Mouse (Mus musculus): ENCODE measurements at regions not wholly inside any gene's neighbourhood (a gene's known extent, or its start where the extent isn't known, plus 50 kb on each side); places are given as distances from the start of the nearest gene placed in this dataset.
A peak's percentile ranks its signal among the peaks of the same experiment; 100 is the strongest.

DNA sequence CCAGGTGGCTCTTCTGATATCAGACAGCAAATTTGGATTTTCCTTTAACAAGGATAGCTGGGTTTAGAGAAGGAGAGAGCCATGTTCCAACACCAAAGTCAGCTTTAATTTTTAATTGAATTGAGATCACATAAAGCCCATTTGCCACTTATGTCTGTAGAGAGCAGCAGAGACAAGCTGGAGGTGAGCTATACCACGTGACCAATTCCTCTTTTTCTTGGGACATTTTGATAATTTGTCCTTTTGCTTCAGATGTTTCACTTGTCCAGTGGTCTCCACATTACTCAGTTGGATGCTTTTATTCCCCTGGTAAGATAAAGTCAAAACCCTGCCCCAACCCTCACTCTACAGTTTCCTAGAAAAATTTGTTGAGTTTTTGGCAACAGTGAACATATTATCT is 248.6 kb upstream of the Ndst4 start:
- Histone ChIP-seq H3K4me1 (ENCODE audit: control insufficient read depth in 2 of 2, insufficient read depth in 2 of 2, low read length in 2 of 2) (no peaks in the 10 kb centered on the region), H3K27ac (replicated peaks in 1 of 2; ENCODE audit: control insufficient read depth in 1 of 2, insufficient read depth in 1 of 2, low read depth in 2 of 2, low read length in 2 of 2) (no peak overlapping the region), H3K36me3 (ENCODE audit: control insufficient read depth, insufficient read depth, low read length) (no peaks in the 10 kb centered on the region), H3K9ac (ENCODE audit: low read length) (no peak overlapping the region), H3K4me3 (ENCODE audit: control insufficient read depth in 1 of 2, insufficient read depth in 1 of 2, low read depth in 1 of 2, low read length in 2 of 2) (no peak overlapping the region), H3K9me3 (ENCODE audit: control insufficient read depth, low read length) (no peaks in the 10 kb centered on the region), H3K27me3 (ENCODE audit: control insufficient read depth, insufficient read depth, low read length) (no peaks in the 10 kb centered on the region), H3K4me2 (ENCODE audit: low read length) (no peak overlapping the region)
- ATAC-seq (ENCODE audit: insufficient number of reproducible peaks, insufficient read depth, low FRiP score, low read depth): no peak
- WGBS: 47% methylated on average over 1 of the region's 1 CpGs

DNA sequence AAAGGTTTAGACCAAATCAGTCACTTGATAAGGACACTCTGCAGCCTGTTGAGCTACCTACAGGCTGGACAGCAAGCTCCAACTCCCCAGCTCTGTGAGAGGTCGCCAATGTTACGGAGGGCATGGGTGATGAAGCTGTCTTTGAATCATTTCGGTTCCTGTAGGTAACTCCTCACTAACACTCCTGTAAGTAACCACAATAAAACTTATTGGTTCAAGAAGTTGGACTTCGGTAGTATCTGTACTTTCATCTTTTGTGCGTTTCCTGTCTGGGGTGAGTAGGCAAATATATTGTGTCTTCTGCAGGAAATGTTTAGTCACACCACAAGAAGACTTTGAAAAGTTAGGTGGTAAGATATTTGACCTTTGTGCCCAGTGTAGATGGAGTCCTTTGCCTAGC is 244.1 kb upstream of the Ndst4 start:
- H3K4me2 ChIP-seq (ENCODE audit: low read length): no peak overlapping the region
- no peak overlapping the region for H3K4me3 ChIP-seq (ENCODE audit: control insufficient read depth in 1 of 2, insufficient read depth in 1 of 2, low read depth in 1 of 2, low read length in 2 of 2)
- no peak overlapping the region for H3K27ac ChIP-seq (replicated peaks in 1 of 2; ENCODE audit: control insufficient read depth in 1 of 2, insufficient read depth in 1 of 2, low read depth in 2 of 2, low read length in 2 of 2)
- no peaks in the 10 kb centered on the region for H3K36me3 ChIP-seq (ENCODE audit: control insufficient read depth, insufficient read depth, low read length)
- no peaks in the 10 kb centered on the region for H3K27me3 ChIP-seq (ENCODE audit: control insufficient read depth, insufficient read depth, low read length)
- no peak overlapping the region for H3K9ac ChIP-seq (ENCODE audit: low read length)
- ATAC-seq (ENCODE audit: insufficient number of reproducible peaks, insufficient read depth, low FRiP score, low read depth): no peak
- H3K9me3 ChIP-seq (ENCODE audit: control insufficient read depth, low read length): no peaks in the 10 kb centered on the region
- WGBS: 82% methylated on average over 5 of the region's 5 CpGs
- no peaks in the 10 kb centered on the region for H3K4me1 ChIP-seq (ENCODE audit: control insufficient read depth in 2 of 2, insufficient read depth in 2 of 2, low read length in 2 of 2)

GRCm38 (mm10) chr3:125190571-125190970 is 213.3 kb upstream of the Ndst4 start:
- H3K36me3 ChIP-seq (ENCODE audit: control insufficient read depth, insufficient read depth, low read length): no peaks in the 10 kb centered on the region
- H3K9me3 ChIP-seq (ENCODE audit: control insufficient read depth, low read length): no peaks in the 10 kb centered on the region
- no peaks in the 10 kb centered on the region for H3K4me1 ChIP-seq (ENCODE audit: control insufficient read depth in 2 of 2, insufficient read depth in 2 of 2, low read length in 2 of 2)
- no peak overlapping the region for H3K27ac ChIP-seq (replicated peaks in 1 of 2; ENCODE audit: control insufficient read depth in 1 of 2, insufficient read depth in 1 of 2, low read depth in 2 of 2, low read length in 2 of 2)
- no peak overlapping the region for H3K9ac ChIP-seq (ENCODE audit: low read length)
- H3K4me3 ChIP-seq (ENCODE audit: control insufficient read depth in 1 of 2, insufficient read depth in 1 of 2, low read depth in 1 of 2, low read length in 2 of 2): no peak overlapping the region
- no peak for ATAC-seq (ENCODE audit: insufficient number of reproducible peaks, insufficient read depth, low FRiP score, low read depth)
- H3K27me3 ChIP-seq (ENCODE audit: control insufficient read depth, insufficient read depth, low read length): no peaks in the 10 kb centered on the region
- H3K4me2 ChIP-seq (ENCODE audit: low read length): no peak overlapping the region

- no peak overlapping the region for H3K9ac ChIP-seq (ENCODE audit: low read length)
- H3K27ac ChIP-seq (replicated peaks in 1 of 2; ENCODE audit: control insufficient read depth in 1 of 2, insufficient read depth in 1 of 2, low read depth in 2 of 2, low read length in 2 of 2): no peak overlapping the region
- H3K4me1 ChIP-seq (ENCODE audit: control insufficient read depth in 2 of 2, insufficient read depth in 2 of 2, low read length in 2 of 2): no peaks in the 10 kb centered on the region
- H3K36me3 ChIP-seq (ENCODE audit: control insufficient read depth, insufficient read depth, low read length): no peaks in the 10 kb centered on the region
- 69% methylated on average over 2 of the region's 2 CpGs for WGBS
- H3K27me3 ChIP-seq (ENCODE audit: control insufficient read depth, insufficient read depth, low read length): no peaks in the 10 kb centered on the region
- H3K4me3 ChIP-seq (ENCODE audit: control insufficient read depth in 1 of 2, insufficient read depth in 1 of 2, low read depth in 1 of 2, low read length in 2 of 2): no peak overlapping the region
- H3K4me2 ChIP-seq (ENCODE audit: low read length): no peak overlapping the region
- no peak for ATAC-seq (ENCODE audit: insufficient number of reproducible peaks, insufficient read depth, low FRiP score, low read depth)
- no peaks in the 10 kb centered on the region for H3K9me3 ChIP-seq (ENCODE audit: control insufficient read depth, low read length)
Measured at GRCm38 (mm10) chr3:125220913-125221312, 183.0 kb upstream of the Ndst4 start.

- 76% methylated on average over 3 of the region's 3 CpGs for WGBS
- no peak overlapping the region for H3K27ac ChIP-seq (replicated peaks in 1 of 2; ENCODE audit: control insufficient read depth in 1 of 2, insufficient read depth in 1 of 2, low read depth in 2 of 2, low read length in 2 of 2)
Measured at GRCm38 (mm10) chr3:125251124-125251523, 152.8 kb upstream of the Ndst4 start.

DNA sequence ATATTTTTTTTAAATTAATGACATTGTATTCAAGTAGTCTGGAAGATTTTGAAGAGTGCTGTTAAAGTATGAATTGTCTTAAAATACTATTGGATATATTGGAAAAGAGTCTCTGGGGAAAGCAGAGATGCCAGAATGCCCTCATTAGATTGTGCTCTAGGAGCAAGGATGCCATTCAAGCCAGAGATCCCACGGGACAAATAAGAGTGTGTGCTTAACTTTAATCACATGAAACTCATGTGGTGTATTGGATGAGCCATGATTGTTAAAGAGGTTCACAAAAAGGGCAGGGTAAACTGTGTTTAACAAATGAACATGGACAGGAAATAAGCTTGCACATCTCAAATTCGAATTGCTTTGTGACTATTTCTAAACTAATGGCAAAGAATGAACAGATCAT is 143.0 kb upstream of the Ndst4 start:
- Histone ChIP-seq H3K9me3 (ENCODE audit: control insufficient read depth, low read length) (no peaks in the 10 kb centered on the region), H3K4me1 (ENCODE audit: control insufficient read depth in 2 of 2, insufficient read depth in 2 of 2, low read length in 2 of 2) (no peaks in the 10 kb centered on the region)
- ATAC-seq (ENCODE audit: insufficient number of reproducible peaks, insufficient read depth, low FRiP score, low read depth): no peak

More at GRCm38 (mm10) chr3:125251124-125251523, 152.8 kb upstream of the Ndst4 start:
- H3K4me3 ChIP-seq (ENCODE audit: control insufficient read depth in 1 of 2, insufficient read depth in 1 of 2, low read depth in 1 of 2, low read length in 2 of 2): no peak overlapping the region
- no peaks in the 10 kb centered on the region for H3K27me3 ChIP-seq (ENCODE audit: control insufficient read depth, insufficient read depth, low read length)
- H3K9ac ChIP-seq (ENCODE audit: low read length): no peak overlapping the region
- ATAC-seq (ENCODE audit: insufficient number of reproducible peaks, insufficient read depth, low FRiP score, low read depth): no peak
- no peaks in the 10 kb centered on the region for H3K36me3 ChIP-seq (ENCODE audit: control insufficient read depth, insufficient read depth, low read length)
- H3K4me2 ChIP-seq (ENCODE audit: low read length): no peak overlapping the region
- H3K9me3 ChIP-seq (ENCODE audit: control insufficient read depth, low read length): no peaks in the 10 kb centered on the region
- no peaks in the 10 kb centered on the region for H3K4me1 ChIP-seq (ENCODE audit: control insufficient read depth in 2 of 2, insufficient read depth in 2 of 2, low read length in 2 of 2)

GRCm38 (mm10) chr3:125270695-125271094 is 133.2 kb upstream of the Ndst4 start:
- Histone ChIP-seq H3K4me1 (ENCODE audit: control insufficient read depth in 2 of 2, insufficient read depth in 2 of 2, low read length in 2 of 2) (no peaks in the 10 kb centered on the region; a peak in 1 of 4 replicates), H3K4me3 (ENCODE audit: control insufficient read depth in 1 of 2, insufficient read depth in 1 of 2, low read depth in 1 of 2, low read length in 2 of 2) (no peak overlapping the region), H3K36me3 (ENCODE audit: control insufficient read depth, insufficient read depth, low read length) (no peaks in the 10 kb centered on the region), H3K27ac (replicated peaks in 1 of 2; ENCODE audit: control insufficient read depth in 1 of 2, insufficient read depth in 1 of 2, low read depth in 2 of 2, low read length in 2 of 2) (no peak overlapping the region), H3K27me3 (ENCODE audit: control insufficient read depth, insufficient read depth, low read length) (no peaks in the 10 kb centered on the region), H3K4me2 (ENCODE audit: low read length) (peak overlapping the region; percentile 23; the same call in 1 of the 2 replicates), H3K9ac (ENCODE audit: low read length) (no peak overlapping the region), H3K9me3 (ENCODE audit: control insufficient read depth, low read length) (no peaks in the 10 kb centered on the region)
- ATAC-seq (ENCODE audit: insufficient number of reproducible peaks, insufficient read depth, low FRiP score, low read depth): no peak
- WGBS: 36% methylated on average over 5 of the region's 5 CpGs

More for the DNA sequence above, 143.0 kb upstream of the Ndst4 start:
- Histone ChIP-seq H3K27me3 (ENCODE audit: control insufficient read depth, insufficient read depth, low read length) (no peaks in the 10 kb centered on the region), H3K36me3 (ENCODE audit: control insufficient read depth, insufficient read depth, low read length) (no peaks in the 10 kb centered on the region), H3K4me2 (ENCODE audit: low read length) (no peak overlapping the region), H3K4me3 (ENCODE audit: control insufficient read depth in 1 of 2, insufficient read depth in 1 of 2, low read depth in 1 of 2, low read length in 2 of 2) (no peak overlapping the region), H3K27ac (replicated peaks in 1 of 2; ENCODE audit: control insufficient read depth in 1 of 2, insufficient read depth in 1 of 2, low read depth in 2 of 2, low read length in 2 of 2) (no peak overlapping the region), H3K9ac (ENCODE audit: low read length) (no peak overlapping the region)
- WGBS: 57% methylated on average over 2 of the region's 2 CpGs

GRCm38 (mm10) chr3:125271215-125271614 is 132.7 kb upstream of the Ndst4 start:
- 25% methylated on average over 2 of the region's 2 CpGs for WGBS
- Histone ChIP-seq H3K27ac (replicated peaks in 1 of 2; ENCODE audit: control insufficient read depth in 1 of 2, insufficient read depth in 1 of 2, low read depth in 2 of 2, low read length in 2 of 2) (no peak overlapping the region), H3K9ac (ENCODE audit: low read length) (no peak overlapping the region)

More at GRCm38 (mm10) chr3:125271215-125271614, 132.7 kb upstream of the Ndst4 start:
- H3K9me3 ChIP-seq (ENCODE audit: control insufficient read depth, low read length): no peaks in the 10 kb centered on the region
- no peak overlapping the region for H3K4me3 ChIP-seq (ENCODE audit: control insufficient read depth in 1 of 2, insufficient read depth in 1 of 2, low read depth in 1 of 2, low read length in 2 of 2)
- peak overlapping the region; percentile 23; the same call in 1 of the 2 replicates for H3K4me2 ChIP-seq (ENCODE audit: low read length)
- ATAC-seq (ENCODE audit: insufficient number of reproducible peaks, insufficient read depth, low FRiP score, low read depth): no peak
- H3K4me1 ChIP-seq (ENCODE audit: control insufficient read depth in 2 of 2, insufficient read depth in 2 of 2, low read length in 2 of 2): no peaks in the 10 kb centered on the region; a peak in 1 of 4 replicates
- H3K27me3 ChIP-seq (ENCODE audit: control insufficient read depth, insufficient read depth, low read length): no peaks in the 10 kb centered on the region
- H3K36me3 ChIP-seq (ENCODE audit: control insufficient read depth, insufficient read depth, low read length): no peaks in the 10 kb centered on the region

Data from heart, embryonic 14.5 days (tissue).